Mouse (Mus musculus): ENCODE measurements at regions not wholly inside any gene's neighbourhood (a gene's known extent, or its start where the extent isn't known, plus 50 kb on each side); places are given as distances from the start of the nearest gene placed in this dataset.

- Histone ChIP-seq H3K27me3 (replicated peaks) (no peaks in the 10 kb centered on the region), H3K4me3 (no peak overlapping the region), H3K9me3 (no peaks in the 10 kb centered on the region), H3K36me3 (no peaks in the 10 kb centered on the region), H3K9ac (no peak overlapping the region), H3K4me2 (no peak overlapping the region), H3K4me1 (no peaks in the 10 kb centered on the region), H3K27ac (replicated peaks) (no peak overlapping the region)
- WGBS = 79% methylated on average over 6 of the region's 6 CpGs
- ATAC-seq (ENCODE audit: extremely low read depth, insufficient number of reproducible peaks, low FRiP score, low TSS enrichment) = no peak
Measured at GRCm38 (mm10) chr8:80422190-80422589, 71.4 kb upstream of the Gypa start.

GRCm38 (mm10) chr8:80416121-80416520 is 77.5 kb upstream of the Gypa start:
- Histone ChIP-seq H3K4me2 (no peak overlapping the region), H3K27ac (replicated peaks) (no peak overlapping the region), H3K4me1 (no peaks in the 10 kb centered on the region), H3K27me3 (replicated peaks) (no peaks in the 10 kb centered on the region), H3K9me3 (no peaks in the 10 kb centered on the region), H3K36me3 (no peaks in the 10 kb centered on the region), H3K4me3 (no peak overlapping the region), H3K9ac (no peak overlapping the region)
- no peak for ATAC-seq (ENCODE audit: extremely low read depth, insufficient number of reproducible peaks, low FRiP score, low TSS enrichment)
- 78% methylated on average over 4 of the region's 4 CpGs for WGBS

DNA sequence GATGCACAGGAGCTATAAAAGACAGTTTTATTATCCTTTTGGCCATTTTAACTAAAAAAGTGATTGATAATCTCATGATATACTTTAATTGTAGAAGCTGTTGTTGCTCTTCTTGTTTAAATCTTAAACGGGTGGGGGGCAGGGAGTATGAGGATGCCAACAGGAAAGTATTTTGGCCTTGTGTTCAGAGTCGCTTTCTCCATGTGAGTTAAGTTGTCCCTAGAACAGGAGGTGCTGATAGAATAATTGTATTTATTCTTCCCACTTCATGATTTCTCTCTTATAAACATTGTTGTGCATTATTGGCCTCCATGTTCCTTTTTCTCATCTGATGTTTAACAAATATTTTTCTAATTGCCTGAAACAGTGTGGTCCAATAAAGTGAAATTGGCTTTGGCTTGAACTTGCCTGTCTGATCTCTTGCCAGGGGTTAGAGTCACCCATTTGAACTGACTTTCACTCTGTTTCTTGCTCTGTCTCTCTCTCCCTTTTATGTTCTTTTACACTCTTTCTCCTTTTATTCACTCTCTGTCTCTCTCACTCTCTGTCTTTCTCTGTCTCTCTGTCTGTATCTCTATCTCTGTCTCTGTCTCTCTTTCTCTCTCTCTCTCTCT is 93.9 kb upstream of the Gypa start:
- 61% methylated on average over 2 of the region's 2 CpGs for WGBS
- ATAC-seq (ENCODE audit: extremely low read depth, insufficient number of reproducible peaks, low FRiP score, low TSS enrichment) = no peak
- no peak overlapping the region for H3K4me3 ChIP-seq
- H3K27me3 ChIP-seq (replicated peaks) = no peaks in the 10 kb centered on the region
- H3K4me2 ChIP-seq = no peak overlapping the region
- no peaks in the 10 kb centered on the region for H3K36me3 ChIP-seq
- H3K27ac ChIP-seq (replicated peaks) = no peak overlapping the region
- H3K9ac ChIP-seq = no peak overlapping the region
- H3K9me3 ChIP-seq = no peaks in the 10 kb centered on the region
- no peaks in the 10 kb centered on the region for H3K4me1 ChIP-seq

GRCm38 (mm10) chr8:80395010-80395409 is 98.6 kb upstream of the Gypa start:
- no peaks in the 10 kb centered on the region for H3K9me3 ChIP-seq
- WGBS = 44% methylated on average over 5 of the region's 5 CpGs
- no peaks in the 10 kb centered on the region for H3K27me3 ChIP-seq (replicated peaks)
- no peak overlapping the region for H3K9ac ChIP-seq
- no peak overlapping the region for H3K27ac ChIP-seq (replicated peaks)
- no peaks in the 10 kb centered on the region for H3K4me1 ChIP-seq
- H3K36me3 ChIP-seq = no peaks in the 10 kb centered on the region
- H3K4me2 ChIP-seq = no peak overlapping the region
- no peak overlapping the region for H3K4me3 ChIP-seq
- ATAC-seq (ENCODE audit: extremely low read depth, insufficient number of reproducible peaks, low FRiP score, low TSS enrichment) = no peak

DNA sequence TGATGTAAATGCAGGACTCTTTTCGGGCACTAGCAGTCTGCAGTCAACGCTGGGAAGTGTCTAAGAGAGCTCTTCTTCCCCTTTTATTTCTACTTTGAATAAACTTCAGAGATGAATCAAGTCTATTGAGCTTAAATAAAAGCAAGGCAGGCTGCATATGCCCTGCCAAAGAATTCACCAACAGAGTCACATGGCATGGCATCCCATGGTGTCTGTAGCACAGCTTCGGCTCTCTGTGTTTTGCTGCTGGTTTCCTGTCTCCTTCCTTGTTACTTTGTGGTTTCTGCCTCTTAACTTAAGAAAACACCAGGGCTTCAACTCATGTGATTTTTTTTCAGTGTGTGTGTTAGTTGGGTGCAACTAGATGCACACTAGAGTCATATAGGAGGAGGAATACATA is 100.5 kb upstream of the Gypa start:
- WGBS = 74% methylated on average over 3 of the region's 3 CpGs
- Histone ChIP-seq H3K27me3 (replicated peaks) (no peaks in the 10 kb centered on the region), H3K4me3 (no peak overlapping the region), H3K27ac (replicated peaks) (no peak overlapping the region), H3K36me3 (no peaks in the 10 kb centered on the region), H3K4me2 (no peak overlapping the region), H3K9ac (no peak overlapping the region), H3K9me3 (no peaks in the 10 kb centered on the region), H3K4me1 (no peaks in the 10 kb centered on the region)
- no peak for ATAC-seq (ENCODE audit: extremely low read depth, insufficient number of reproducible peaks, low FRiP score, low TSS enrichment)

- ATAC-seq (ENCODE audit: extremely low read depth, insufficient number of reproducible peaks, low FRiP score, low TSS enrichment) = no peak
- no peaks in the 10 kb centered on the region for H3K9me3 ChIP-seq
- H3K36me3 ChIP-seq = no peaks in the 10 kb centered on the region
- no peak overlapping the region for H3K4me3 ChIP-seq
- H3K27ac ChIP-seq (replicated peaks) = no peak overlapping the region
- WGBS = 83% methylated on average over 2 of the region's 2 CpGs
- H3K4me2 ChIP-seq = no peak overlapping the region
- no peak overlapping the region for H3K9ac ChIP-seq
- no peaks in the 10 kb centered on the region for H3K27me3 ChIP-seq (replicated peaks)
- H3K4me1 ChIP-seq = no peaks in the 10 kb centered on the region
Measured at GRCm38 (mm10) chr8:80369221-80369620, 124.4 kb upstream of the Gypa start.

DNA sequence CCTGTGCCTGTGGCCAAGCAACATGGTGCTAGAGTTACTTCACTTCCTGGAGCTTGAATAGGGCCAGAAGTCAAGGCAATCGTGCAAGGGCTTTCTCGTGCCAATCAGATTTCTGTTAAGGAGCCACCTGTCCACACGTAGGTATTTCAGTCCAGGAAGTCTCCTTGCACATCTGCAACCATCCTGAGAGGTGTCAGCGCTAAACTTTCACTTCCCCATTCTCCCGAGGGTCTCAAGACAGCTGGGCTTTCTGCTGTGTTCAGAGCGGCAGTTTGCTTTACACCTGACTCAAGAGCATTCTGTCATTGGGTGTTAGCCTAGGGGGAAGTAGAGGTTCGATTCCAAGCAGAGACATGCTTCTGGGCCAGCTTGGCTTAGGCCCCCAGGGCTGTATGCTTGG is 129.5 kb upstream of the Gypa start:
- no peaks in the 10 kb centered on the region for H3K9me3 ChIP-seq
- no peak overlapping the region for H3K27ac ChIP-seq (replicated peaks)
- H3K4me3 ChIP-seq = no peak overlapping the region
- H3K9ac ChIP-seq = no peak overlapping the region
- 69% methylated on average over 7 of the region's 7 CpGs for WGBS
- no peak overlapping the region for H3K4me2 ChIP-seq
- no peaks in the 10 kb centered on the region for H3K4me1 ChIP-seq
- no peaks in the 10 kb centered on the region for H3K36me3 ChIP-seq
- no peaks in the 10 kb centered on the region for H3K27me3 ChIP-seq (replicated peaks)
- ATAC-seq (ENCODE audit: extremely low read depth, insufficient number of reproducible peaks, low FRiP score, low TSS enrichment) = no peak

GRCm38 (mm10) chr8:80343299-80343698 is 150.3 kb upstream of the Gypa start:
- no peaks in the 10 kb centered on the region for H3K4me1 ChIP-seq
- ATAC-seq (ENCODE audit: extremely low read depth, insufficient number of reproducible peaks, low FRiP score, low TSS enrichment) = no peak
- H3K4me3 ChIP-seq = no peak overlapping the region
- H3K9me3 ChIP-seq = no peaks in the 10 kb centered on the region
- 81% methylated on average over 4 of the region's 4 CpGs for WGBS
- no peak overlapping the region for H3K9ac ChIP-seq
- no peaks in the 10 kb centered on the region for H3K27me3 ChIP-seq (replicated peaks)
- H3K27ac ChIP-seq (replicated peaks) = no peak overlapping the region
- no peaks in the 10 kb centered on the region for H3K36me3 ChIP-seq
- H3K4me2 ChIP-seq = no peak overlapping the region

DNA sequence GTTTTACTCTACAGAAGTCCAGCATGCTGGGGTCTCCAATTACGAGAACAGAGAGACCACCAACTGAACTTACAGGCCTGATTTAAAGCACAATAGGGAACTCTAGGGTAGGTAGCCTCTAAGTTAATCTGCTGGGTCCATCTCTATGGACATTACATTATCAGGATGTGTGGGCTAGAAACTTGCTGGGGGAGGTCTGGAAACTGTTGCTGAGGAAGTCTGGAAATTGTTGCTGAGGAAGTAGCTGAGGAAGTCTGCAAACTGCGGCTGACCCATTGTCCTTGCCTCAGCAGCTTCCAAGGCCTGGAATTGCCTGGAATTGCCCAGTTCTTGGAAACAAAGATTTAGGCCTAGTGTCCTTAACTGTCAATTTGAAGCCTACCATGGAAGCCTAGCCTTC is 155.7 kb upstream of the Gypa start:
- no peak overlapping the region for H3K27ac ChIP-seq (replicated peaks)
- 58% methylated on average over 2 of the region's 2 CpGs for WGBS
- no peak for ATAC-seq (ENCODE audit: extremely low read depth, insufficient number of reproducible peaks, low FRiP score, low TSS enrichment)
- no peak overlapping the region for H3K4me3 ChIP-seq
- H3K27me3 ChIP-seq (replicated peaks) = no peaks in the 10 kb centered on the region
- no peak overlapping the region for H3K4me2 ChIP-seq
- no peak overlapping the region for H3K9ac ChIP-seq
- no peaks in the 10 kb centered on the region for H3K9me3 ChIP-seq
- no peaks in the 10 kb centered on the region for H3K36me3 ChIP-seq
- H3K4me1 ChIP-seq = no peaks in the 10 kb centered on the region

DNA sequence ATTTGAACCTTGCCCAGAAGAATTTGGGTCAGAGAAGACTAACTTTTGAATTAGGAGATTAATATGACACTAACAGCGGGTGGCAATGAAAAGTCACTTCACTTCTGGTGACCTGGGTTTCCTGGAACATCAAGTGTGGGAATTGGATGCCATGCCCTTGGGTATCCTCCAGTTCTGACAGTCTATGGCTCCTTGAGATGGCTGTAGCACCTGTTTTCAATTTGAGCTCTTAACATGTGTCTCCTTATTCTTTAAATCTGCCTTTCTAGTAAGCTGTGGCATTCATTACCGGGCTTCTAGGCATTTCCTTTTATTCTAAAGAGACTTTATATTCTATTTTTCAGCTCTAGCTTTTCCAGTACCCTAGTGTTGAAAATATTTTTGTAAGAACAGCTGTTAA is 164.9 kb upstream of the Gypa start:
- Histone ChIP-seq H3K27ac (replicated peaks) (no peak overlapping the region), H3K4me2 (no peak overlapping the region), H3K9ac (no peak overlapping the region), H3K9me3 (no peaks in the 10 kb centered on the region), H3K27me3 (replicated peaks) (no peaks in the 10 kb centered on the region), H3K36me3 (no peaks in the 10 kb centered on the region), H3K4me3 (no peak overlapping the region), H3K4me1 (peaks cover 3% of the 10 kb centered on the region; the same call in 1 of the 2 replicates)
- no peak for ATAC-seq (ENCODE audit: extremely low read depth, insufficient number of reproducible peaks, low FRiP score, low TSS enrichment)
- 76% methylated on average over 2 of the region's 2 CpGs for WGBS

- no peaks in the 10 kb centered on the region for H3K36me3 ChIP-seq
- no peak overlapping the region for H3K27ac ChIP-seq (replicated peaks)
- no peaks in the 10 kb centered on the region for H3K27me3 ChIP-seq (replicated peaks)
- no peak overlapping the region for H3K4me2 ChIP-seq
- H3K4me3 ChIP-seq = no peak overlapping the region
- peaks cover 3% of the 10 kb centered on the region; the same call in 1 of the 2 replicates for H3K4me1 ChIP-seq
- no peak overlapping the region for H3K9ac ChIP-seq
- ATAC-seq (ENCODE audit: extremely low read depth, insufficient number of reproducible peaks, low FRiP score, low TSS enrichment) = no peak
- 93% methylated on average over 3 of the region's 3 CpGs for WGBS
- no peaks in the 10 kb centered on the region for H3K9me3 ChIP-seq
Measured at GRCm38 (mm10) chr8:80325859-80326258, 167.7 kb upstream of the Gypa start.

DNA sequence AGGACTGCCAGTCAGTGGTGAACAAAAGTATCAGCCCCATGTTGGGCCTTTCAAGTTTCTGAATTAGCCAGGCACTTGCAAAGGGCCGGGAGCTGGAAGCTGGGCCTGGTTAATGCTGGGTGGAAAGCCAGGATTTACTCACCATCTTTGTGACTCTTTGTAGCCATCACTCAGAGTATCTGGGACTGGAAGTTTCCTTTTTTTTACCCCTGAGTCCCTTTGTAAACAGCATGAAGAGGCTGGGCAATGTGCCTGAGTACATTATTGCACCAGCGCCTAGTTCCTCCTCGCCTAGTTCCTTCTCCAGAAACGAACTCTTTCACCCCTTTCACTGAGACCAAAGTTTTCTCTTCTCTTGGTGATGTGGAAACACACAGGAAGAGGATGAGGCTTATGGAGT is 168.4 kb upstream of the Gypa start:
- Histone ChIP-seq H3K36me3 (no peaks in the 10 kb centered on the region), H3K4me3 (no peak overlapping the region), H3K4me2 (no peak overlapping the region), H3K9me3 (no peaks in the 10 kb centered on the region), H3K27ac (replicated peaks) (no peak overlapping the region), H3K9ac (no peak overlapping the region), H3K27me3 (replicated peaks) (no peaks in the 10 kb centered on the region), H3K4me1 (peaks cover 3% of the 10 kb centered on the region; the same call in 1 of the 2 replicates)
- no peak for ATAC-seq (ENCODE audit: extremely low read depth, insufficient number of reproducible peaks, low FRiP score, low TSS enrichment)
- WGBS = 73% methylated on average over 4 of the region's 4 CpGs
